Mouse (Mus musculus) intestine, embryonic 15.5 days (tissue): ENCODE measurements at regions not wholly inside any gene's neighbourhood (a gene's known extent, or its start where the extent isn't known, plus 50 kb on each side); places are given as distances from the start of the nearest gene placed in this dataset.

Experiments
- ATAC-seq: fragments of 200-750 bp; cut with Nextera tagmentation; 2 replicates; pipeline ENCODE4 v1.8.0; 2017; ENCODE audit warnings: moderate TSS enrichment, moderate library complexity
- H3K27ac ChIP-seq: fragments of 300-500 bp; sonication (generic); 2 replicates; pipeline ENCODE4 v1.5.1; 2015; ENCODE audit warnings: mild to moderate bottlenecking, inconsistent platforms
- H3K27me3 ChIP-seq: fragments of 300-500 bp; sonication (generic); replicated peaks from 2 replicates; pipeline ENCODE4 v1.6.1; 2015; ENCODE audit warnings: inconsistent platforms
- H3K36me3 ChIP-seq: fragments of 300-500 bp; sonication (generic); 2 replicates; pipeline ENCODE4 v1.6.1; 2015; ENCODE audit warnings: inconsistent platforms
- H3K4me1 ChIP-seq: fragments of 300-500 bp; sonication (generic); replicated peaks from 2 replicates; pipeline ENCODE4 v1.6.1; 2015; ENCODE audit warnings: inconsistent platforms
- H3K4me2 ChIP-seq: fragments of 300-500 bp; sonication (generic); replicated peaks from 2 replicates; pipeline ENCODE4 v1.6.1; 2015; ENCODE audit warnings: mild to moderate bottlenecking, inconsistent platforms
- H3K4me3 ChIP-seq: fragments of 300-500 bp; sonication (generic); replicated peaks from 2 replicates; pipeline ENCODE4 v1.5.1; 2015; ENCODE audit warnings: inconsistent platforms
- H3K9ac ChIP-seq: fragments of 300-500 bp; sonication (generic); 2 replicates; pipeline ENCODE4 v1.6.1; 2015; ENCODE audit warnings: inconsistent platforms
- H3K9me3 ChIP-seq: fragments of 300-500 bp; sonication (generic); 2 replicates; pipeline ENCODE4 v1.6.1; 2016; ENCODE audit warnings: inconsistent platforms
- WGBS: fragments of 180-500 bp; shearing (Covaris S2); methylation state at CpG from one replicate; pipeline ENCODE4 v1.1.7; 2015; 5-methylcytosine and 5-hydroxymethylcytosine counted together

DNA sequence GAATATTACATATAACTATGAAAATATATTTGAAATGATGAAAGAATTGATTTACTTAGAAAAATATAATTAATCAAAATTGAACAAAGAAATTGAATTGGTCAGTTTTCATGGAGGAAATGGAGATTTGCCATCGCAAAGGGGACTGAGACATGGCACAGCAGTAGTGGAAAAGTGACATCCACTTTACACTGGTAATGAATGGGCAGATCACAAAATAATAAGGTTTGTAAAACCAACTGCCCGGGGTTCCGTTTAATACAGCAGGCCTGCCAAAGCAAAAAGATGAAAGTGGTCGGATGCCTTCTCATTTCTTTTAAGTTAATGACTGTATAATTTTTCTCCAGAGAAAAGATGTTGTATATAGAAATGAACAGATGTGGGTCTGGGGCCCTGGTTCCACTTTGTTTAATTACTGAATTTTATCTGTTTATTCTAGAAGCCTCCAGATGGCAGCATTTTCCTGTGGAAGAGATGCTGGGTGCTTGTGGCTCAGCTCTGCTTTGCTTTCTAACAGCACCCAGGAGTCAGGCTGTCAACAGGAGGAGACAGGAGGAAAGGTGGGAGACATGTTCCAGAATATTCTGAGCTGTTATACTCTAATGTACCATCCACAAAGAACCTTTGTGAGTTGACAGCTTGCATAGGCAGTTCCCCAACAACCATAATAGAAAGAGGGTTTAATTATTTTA, 75.6 kb upstream of the Fbxl17 start:
- no peaks in the 10 kb centered on the region for H3K36me3 ChIP-seq
- no peak overlapping the region for H3K9ac ChIP-seq
- no peak overlapping the region for H3K4me3 ChIP-seq
- no peak overlapping the region for H3K27ac ChIP-seq
- 0 out of 2 replicates have a peak, but pooled peaks have one; percentile 31 for ATAC-seq
- no peaks in the 10 kb centered on the region for H3K9me3 ChIP-seq
- no peak overlapping the region for H3K4me2 ChIP-seq
- H3K4me1 ChIP-seq: no peaks in the 10 kb centered on the region
- no peaks in the 10 kb centered on the region for H3K27me3 ChIP-seq
- 40% methylated on average over 4 of the region's 4 CpGs for WGBS

DNA sequence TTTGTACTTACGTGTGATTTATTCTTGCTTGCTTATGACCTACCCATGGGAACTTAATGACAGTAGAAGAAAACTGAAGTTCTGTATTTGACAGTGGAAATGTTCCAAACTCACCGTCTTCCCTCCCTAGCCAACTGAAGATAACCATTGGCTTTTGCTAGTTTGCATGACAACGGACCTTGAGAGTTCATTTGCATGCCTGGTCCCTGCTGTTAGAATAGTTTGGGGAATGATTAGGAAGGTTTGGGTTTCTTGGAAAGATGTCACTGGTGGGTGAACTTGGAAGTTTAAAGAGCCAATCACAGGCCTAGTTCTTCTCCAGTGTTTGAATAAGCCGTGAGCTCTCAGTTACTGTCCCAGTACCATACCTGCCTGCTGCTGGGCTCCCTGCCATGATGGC, 83.1 kb upstream of the Fbxl17 start:
- H3K27me3 ChIP-seq: no peaks in the 10 kb centered on the region
- H3K27ac ChIP-seq: no peak overlapping the region
- no peaks in the 10 kb centered on the region for H3K36me3 ChIP-seq
- 79% methylated on average over 4 of the region's 4 CpGs for WGBS
- H3K9me3 ChIP-seq: no peaks in the 10 kb centered on the region
- H3K4me1 ChIP-seq: no peaks in the 10 kb centered on the region
- no peak overlapping the region for H3K4me2 ChIP-seq
- H3K4me3 ChIP-seq: no peak overlapping the region
- H3K9ac ChIP-seq: no peak overlapping the region
- ATAC-seq: no peak

DNA sequence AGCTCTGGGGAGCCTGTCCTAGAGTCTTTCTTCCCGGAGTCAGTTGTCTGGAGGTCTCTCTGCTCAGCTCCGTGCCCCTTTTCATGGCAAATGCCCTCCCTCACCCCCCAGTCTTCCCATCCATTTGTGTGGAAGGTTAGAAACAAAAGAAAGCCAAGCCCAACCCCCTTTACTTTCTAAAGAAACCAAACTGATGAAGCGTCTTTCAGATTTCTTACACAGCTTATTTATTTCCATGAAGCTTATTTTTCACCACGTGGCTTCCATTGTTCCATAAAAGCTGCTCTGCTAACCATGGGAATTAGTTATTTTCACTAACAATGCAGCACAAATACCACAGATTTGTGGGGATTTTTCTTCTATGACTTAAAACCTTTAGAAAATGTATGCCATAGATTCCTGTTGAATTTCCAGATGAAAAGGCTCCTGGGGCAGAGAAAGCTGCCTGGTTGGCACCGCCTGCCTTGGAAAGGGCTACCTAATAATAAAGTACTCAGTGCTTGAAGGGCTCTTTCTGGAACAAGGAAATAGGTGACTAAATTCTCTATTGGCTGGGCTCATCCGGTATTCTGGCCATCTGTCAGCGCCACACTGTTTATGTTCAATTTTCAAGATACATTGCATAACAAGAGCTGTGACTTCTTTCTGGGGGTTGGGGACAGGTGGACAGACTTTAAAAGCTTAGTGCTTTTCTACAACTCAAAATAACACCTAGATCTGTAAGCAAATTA, 107.4 kb upstream of the Fbxl17 start:
- H3K4me2 ChIP-seq: no peak overlapping the region
- H3K9ac ChIP-seq: no peak overlapping the region
- no peak overlapping the region for H3K27ac ChIP-seq
- no peaks in the 10 kb centered on the region for H3K27me3 ChIP-seq
- no peaks in the 10 kb centered on the region for H3K9me3 ChIP-seq
- H3K36me3 ChIP-seq: no peaks in the 10 kb centered on the region
- 66% methylated on average over 7 of the region's 7 CpGs for WGBS
- H3K4me3 ChIP-seq: no peak overlapping the region
- no peak for ATAC-seq
- no peaks in the 10 kb centered on the region for H3K4me1 ChIP-seq

DNA sequence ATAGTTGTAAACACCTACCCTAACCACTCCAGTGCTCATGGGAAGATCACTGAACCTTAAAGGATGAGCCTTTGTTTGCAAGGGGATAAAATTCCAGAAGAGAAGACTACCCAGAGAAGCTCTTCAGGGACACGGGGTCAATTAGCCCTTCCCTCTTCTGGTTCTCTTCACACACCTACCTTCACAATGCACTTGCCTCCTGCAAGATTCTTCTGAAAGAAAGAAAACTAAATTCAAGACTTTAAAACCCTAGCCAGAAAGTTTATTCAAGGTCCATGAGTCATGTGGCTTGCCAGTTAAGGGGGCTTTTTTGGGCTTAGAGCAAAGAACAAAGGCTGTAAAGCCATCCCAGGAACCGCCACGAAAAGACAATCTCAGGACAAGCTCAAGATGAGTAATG, 122.9 kb upstream of the Fbxl17 start:
- 21% methylated on average over 3 of the region's 3 CpGs for WGBS
- ATAC-seq: no peak
- H3K36me3 ChIP-seq: no peaks in the 10 kb centered on the region
- H3K9me3 ChIP-seq: no peaks in the 10 kb centered on the region
- no peak overlapping the region for H3K27ac ChIP-seq
- no peaks in the 10 kb centered on the region for H3K27me3 ChIP-seq
- no peaks in the 10 kb centered on the region for H3K4me1 ChIP-seq
- H3K4me3 ChIP-seq: no peak overlapping the region
- no peak overlapping the region for H3K9ac ChIP-seq
- no peak overlapping the region for H3K4me2 ChIP-seq

DNA sequence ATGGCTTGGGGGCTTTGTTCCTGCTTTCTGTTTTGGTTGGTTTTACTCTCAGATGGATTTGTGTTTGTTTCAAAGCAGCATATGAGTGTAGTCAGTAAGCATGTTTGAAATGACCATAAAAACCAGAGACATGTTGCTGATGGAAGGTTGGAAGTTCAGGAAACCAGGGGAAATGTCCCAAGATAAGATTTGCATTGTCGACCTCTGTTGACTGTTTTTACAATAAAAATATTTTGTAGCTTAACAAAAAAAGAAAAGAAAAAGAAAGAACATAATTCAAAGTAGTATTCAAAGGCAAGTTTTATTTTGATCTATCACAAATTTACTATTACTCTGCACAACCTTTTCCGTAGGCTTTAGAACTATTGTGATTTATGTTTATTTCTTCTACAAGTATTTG, 137.8 kb upstream of the Fbxl17 start:
- H3K27me3 ChIP-seq: no peaks in the 10 kb centered on the region
- no peak overlapping the region for H3K4me3 ChIP-seq
- WGBS: 73% methylated on average over 2 of the region's 2 CpGs
- no peaks in the 10 kb centered on the region for H3K9me3 ChIP-seq
- H3K4me1 ChIP-seq: no peaks in the 10 kb centered on the region
- no peak overlapping the region for H3K9ac ChIP-seq
- ATAC-seq: no peak
- H3K36me3 ChIP-seq: no peaks in the 10 kb centered on the region
- no peak overlapping the region for H3K27ac ChIP-seq
- no peak overlapping the region for H3K4me2 ChIP-seq

DNA sequence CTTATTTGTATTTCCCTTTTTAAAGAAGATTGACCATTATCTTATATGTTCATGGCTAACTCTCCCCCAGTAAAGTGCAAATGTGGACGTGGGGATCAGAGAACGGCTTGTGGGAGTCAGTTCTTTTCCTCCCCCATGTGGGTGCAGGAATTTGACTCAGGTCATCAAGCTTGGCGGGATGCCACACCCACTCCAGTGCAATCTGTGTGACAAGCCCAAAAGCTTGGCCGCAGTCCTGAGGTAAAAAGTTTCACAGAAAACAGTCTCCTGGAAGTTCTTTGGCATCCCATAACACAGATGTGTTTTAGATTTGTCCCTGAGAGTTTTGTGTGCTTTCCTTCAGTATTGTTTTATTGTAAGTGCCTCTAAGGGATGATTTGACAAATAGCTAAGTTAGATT, 144.6 kb upstream of the Fbxl17 start:
- no peak overlapping the region for H3K4me2 ChIP-seq
- no peak overlapping the region for H3K9ac ChIP-seq
- no peaks in the 10 kb centered on the region for H3K9me3 ChIP-seq
- no peaks in the 10 kb centered on the region for H3K27me3 ChIP-seq
- no peaks in the 10 kb centered on the region for H3K4me1 ChIP-seq
- H3K36me3 ChIP-seq: no peaks in the 10 kb centered on the region
- WGBS: 83% methylated on average over 4 of the region's 4 CpGs
- ATAC-seq: no peak
- no peak overlapping the region for H3K27ac ChIP-seq
- no peak overlapping the region for H3K4me3 ChIP-seq

DNA sequence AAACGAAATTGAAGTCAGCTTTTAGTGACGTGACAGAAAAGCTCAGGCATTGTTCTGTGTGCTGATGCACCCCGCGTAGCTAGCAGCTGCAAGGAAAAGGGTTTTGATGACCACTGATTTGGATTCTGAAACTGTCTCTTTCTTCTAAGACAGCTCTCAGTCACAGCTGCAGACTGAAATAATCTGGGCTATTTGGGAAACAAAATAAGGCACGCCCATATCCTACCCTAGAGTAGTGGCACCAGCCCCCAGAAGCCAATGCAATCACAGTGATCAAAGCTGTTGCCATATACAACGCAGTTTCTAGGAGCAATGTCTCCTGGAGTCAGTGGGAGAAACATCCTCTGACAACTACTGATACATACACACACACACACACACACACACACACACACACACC, 157.9 kb upstream of the Fbxl17 start:
- Histone ChIP-seq H3K9me3 (no peaks in the 10 kb centered on the region), H3K27me3 (no peaks in the 10 kb centered on the region), H3K4me1 (no peaks in the 10 kb centered on the region), H3K36me3 (no peaks in the 10 kb centered on the region), H3K9ac (no peak overlapping the region), H3K4me2 (no peak overlapping the region), H3K4me3 (no peak overlapping the region), H3K27ac (no peak overlapping the region)
- 80% methylated on average over 6 of the region's 6 CpGs for WGBS
- no peak for ATAC-seq

DNA sequence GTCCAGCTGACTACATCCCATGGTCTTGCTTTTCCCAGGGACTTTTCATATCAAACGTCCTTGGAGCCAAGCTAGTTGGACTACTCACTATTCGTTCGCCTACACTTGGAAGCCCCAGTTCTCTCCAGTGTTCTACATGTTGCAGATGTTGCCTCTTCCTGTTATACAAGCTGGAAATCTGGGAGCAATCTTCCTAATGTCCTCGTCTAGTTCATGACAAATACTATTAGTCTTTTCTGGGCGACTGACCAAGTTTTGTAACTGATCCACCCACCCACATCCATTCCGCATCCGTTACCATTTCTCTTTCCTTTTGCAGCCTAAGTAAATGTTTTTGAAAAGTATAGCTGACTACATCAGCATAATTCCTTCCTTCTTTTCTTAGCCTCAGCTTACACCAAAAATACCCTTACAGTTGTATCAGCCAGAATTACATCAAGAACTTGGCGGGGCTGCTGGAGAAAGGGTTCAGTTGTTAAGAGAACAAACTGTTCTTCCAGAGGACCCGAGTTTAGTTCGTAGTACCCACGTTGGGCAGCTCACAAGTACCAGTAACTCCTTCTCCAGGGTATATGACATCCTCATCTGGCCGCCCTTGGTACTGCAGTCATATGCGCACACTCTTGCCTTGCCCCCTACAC, 161.1 kb upstream of the Fbxl17 start:
- peak; percentile 82 for ATAC-seq
- 63% methylated on average over 13 of the region's 13 CpGs for WGBS

DNA sequence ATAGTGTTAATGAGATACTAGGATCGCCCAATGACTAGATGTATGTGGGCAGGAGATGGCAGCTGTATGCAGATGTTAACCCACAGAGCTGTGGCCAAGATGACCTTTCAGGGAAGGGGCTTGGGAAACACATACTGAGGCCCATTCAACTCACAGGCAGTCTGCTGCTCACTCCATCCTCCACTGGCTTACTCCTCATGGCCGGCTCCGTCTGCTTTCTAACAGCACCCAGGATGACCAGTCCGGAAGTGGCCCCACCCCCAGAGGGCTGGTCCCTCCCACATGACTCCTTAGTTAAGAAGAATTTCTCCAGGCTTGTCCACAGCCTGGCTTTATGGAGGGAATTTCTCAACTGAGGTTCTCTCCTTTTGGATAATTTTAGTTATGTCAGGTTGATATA, 161.8 kb upstream of the Fbxl17 start:
- Histone ChIP-seq H3K27ac (peak overlapping the region; percentile 75), H3K4me3 (no peak overlapping the region), H3K36me3 (no peaks in the 10 kb centered on the region), H3K4me2 (no peak overlapping the region), H3K9me3 (no peaks in the 10 kb centered on the region), H3K9ac (no peak overlapping the region), H3K27me3 (no peaks in the 10 kb centered on the region), H3K4me1 (no peaks in the 10 kb centered on the region)
- 76% methylated on average over 4 of the region's 4 CpGs for WGBS
- ATAC-seq: no peak

More for the DNA sequence above, 161.1 kb upstream of the Fbxl17 start:
- Histone ChIP-seq H3K27ac (peak overlapping the region; percentile 75), H3K9me3 (no peaks in the 10 kb centered on the region), H3K9ac (no peak overlapping the region), H3K27me3 (no peaks in the 10 kb centered on the region), H3K4me1 (no peaks in the 10 kb centered on the region), H3K4me2 (no peak overlapping the region), H3K36me3 (no peaks in the 10 kb centered on the region), H3K4me3 (no peak overlapping the region)

DNA sequence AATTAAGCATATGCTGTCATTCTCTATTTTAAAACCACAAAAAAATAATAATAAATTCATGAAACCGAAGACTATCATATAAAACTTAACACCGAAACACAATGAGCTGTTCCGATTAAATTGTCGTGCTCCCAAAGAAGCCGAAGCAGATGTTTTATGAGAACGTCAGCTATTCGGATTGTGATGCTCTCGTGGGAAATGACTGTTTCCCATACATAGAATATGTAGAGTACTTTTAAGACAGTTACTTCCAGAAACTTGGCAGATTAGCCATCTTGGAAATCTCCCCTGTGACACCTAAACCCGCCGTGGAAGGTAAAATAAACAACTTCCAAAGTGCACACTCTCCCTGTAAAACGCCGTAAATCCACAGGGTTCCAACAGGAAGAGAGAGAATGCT, 162.4 kb upstream of the Fbxl17 start:
- no peak for ATAC-seq
- no peaks in the 10 kb centered on the region for H3K9me3 ChIP-seq
- H3K27me3 ChIP-seq: no peaks in the 10 kb centered on the region
- peak overlapping the region; percentile 75; the same call in 1 of the 2 replicates for H3K27ac ChIP-seq
- no peak overlapping the region for H3K4me3 ChIP-seq
- peak overlapping the region; percentile 17; the same call in 1 of the 2 replicates for H3K4me2 ChIP-seq
- H3K9ac ChIP-seq: no peak overlapping the region
- H3K36me3 ChIP-seq: no peaks in the 10 kb centered on the region
- WGBS: 41% methylated on average over 12 of the region's 12 CpGs
- H3K4me1 ChIP-seq: no peaks in the 10 kb centered on the region

DNA sequence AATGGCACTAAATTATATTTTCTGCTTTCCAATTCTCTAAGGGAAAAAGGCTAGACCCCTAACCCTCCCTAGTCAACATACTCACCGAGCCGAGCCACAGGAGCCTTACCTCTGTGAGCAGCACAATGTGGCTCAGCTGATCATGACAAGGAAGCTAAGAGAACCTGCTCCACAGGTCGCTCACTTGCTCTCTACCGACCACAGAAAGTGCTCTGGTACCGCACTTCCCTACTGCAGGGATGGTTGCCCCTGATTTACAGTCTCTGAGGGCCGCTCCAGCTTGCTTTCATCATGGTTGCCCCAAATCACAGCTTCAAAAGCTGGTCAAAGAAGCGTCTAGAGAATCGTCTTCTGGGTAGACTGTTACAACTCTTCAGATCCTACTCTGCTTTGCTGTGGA, 177.0 kb upstream of the Fbxl17 start:
- H3K36me3 ChIP-seq: no peaks in the 10 kb centered on the region
- no peaks in the 10 kb centered on the region for H3K9me3 ChIP-seq
- no peak overlapping the region for H3K4me3 ChIP-seq
- H3K27me3 ChIP-seq: no peaks in the 10 kb centered on the region
- no peak for ATAC-seq
- H3K27ac ChIP-seq: no peak overlapping the region
- H3K9ac ChIP-seq: no peak overlapping the region
- 86% methylated on average over 8 of the region's 8 CpGs for WGBS
- H3K4me1 ChIP-seq: no peaks in the 10 kb centered on the region
- no peak overlapping the region for H3K4me2 ChIP-seq

DNA sequence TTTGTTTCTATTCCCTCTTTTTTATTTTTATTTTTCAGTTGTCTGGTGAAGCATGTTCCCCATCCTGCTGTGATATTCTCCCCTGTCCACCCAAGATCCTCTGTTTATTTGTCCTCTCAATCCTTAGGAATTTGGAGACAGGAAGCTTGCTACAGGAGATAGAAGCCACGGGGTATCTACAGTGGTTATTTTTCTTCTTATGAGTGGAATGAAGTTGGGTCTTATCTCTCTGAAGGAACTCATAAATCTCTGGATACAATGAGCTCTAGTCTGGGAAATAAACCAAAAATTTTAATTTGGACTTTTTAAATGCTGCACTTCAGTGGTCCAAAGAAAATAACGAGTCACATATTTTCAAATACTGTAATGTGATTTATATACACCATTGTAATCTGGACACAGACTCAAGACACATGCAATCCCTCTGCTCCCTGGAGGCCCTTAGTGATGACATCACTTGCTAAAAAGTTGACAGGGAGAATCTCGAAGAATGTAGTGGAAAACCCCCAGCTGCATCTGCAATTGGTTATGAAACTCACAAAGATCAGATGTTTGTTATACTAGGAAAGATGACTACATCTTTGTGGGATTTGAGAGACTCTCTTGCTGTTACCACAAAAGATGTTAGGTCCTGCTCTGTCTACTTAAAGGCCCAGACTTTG, 178.3 kb upstream of the Fbxl17 start:
- Histone ChIP-seq H3K4me1 (no peaks in the 10 kb centered on the region), H3K27ac (peak overlapping the region; percentile 44; the same call in 1 of the 2 replicates), H3K4me3 (no peak overlapping the region), H3K27me3 (no peaks in the 10 kb centered on the region), H3K36me3 (no peaks in the 10 kb centered on the region), H3K9ac (no peak overlapping the region), H3K4me2 (no peak overlapping the region), H3K9me3 (no peaks in the 10 kb centered on the region)
- ATAC-seq: peak; percentile 70
- 39% methylated on average over 3 of the region's 3 CpGs for WGBS
